Mouse (Mus musculus): ENCODE data around the gene Ldlrad2.

DNA sequence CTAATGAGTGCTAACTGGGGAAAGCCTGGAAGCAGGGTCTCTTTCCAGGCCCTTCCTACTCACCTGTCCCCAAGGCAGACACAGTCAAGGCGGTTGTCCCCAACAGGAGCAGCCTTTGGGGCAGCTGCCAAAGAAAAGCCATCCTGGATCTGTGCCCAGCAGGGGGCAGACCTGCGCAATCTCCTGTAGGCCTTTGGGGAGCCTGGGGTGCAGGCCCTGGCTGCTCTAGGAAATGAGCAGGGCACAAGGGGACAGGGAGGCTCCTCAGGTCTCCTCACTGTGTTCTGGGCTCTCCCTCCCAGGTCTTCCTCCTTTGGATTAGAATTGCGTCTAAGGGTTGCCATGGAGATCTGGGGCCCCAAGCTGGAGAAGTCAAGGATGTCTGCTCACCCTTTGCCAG is 7.4 kb upstream of the Ldlrad2 start:
- TF ChIP-seq POLR2A (IDR thresholded peaks at IDR 0.05; ENCODE audit: low read depth, low read length) (no peak), CTCF (IDR thresholded peaks at IDR 0.05; ENCODE audit: borderline replicate concordance, insufficient read depth, low read length) (no peak)

Data from embryonic fibroblast, embryonic 13.5 days (primary cell).